Mouse (Mus musculus): ENCODE measurements around the gene Kalrn.

DNA sequence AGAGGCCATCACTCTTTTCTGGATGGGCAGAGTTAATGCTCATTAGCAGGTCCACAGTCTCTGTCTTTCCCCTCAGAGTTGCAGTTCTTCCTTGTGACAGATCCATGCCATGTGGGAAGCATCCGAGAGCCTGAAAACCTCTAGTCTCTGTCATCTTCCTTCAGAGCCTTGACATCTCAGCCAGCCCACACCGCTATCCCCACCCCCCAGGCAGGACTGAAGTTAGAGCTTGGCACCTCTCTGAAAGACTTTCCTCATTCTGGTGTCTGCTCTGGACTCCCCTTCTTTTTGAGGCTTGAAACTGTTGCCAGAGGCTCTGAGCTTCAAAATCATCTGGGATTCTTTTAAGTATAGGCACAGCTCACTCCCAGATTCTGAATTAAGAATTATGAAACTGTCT, 274.1 kb downstream of the Kalrn start:
- TF ChIP-seq GATA1 (IDR thresholded peaks at IDR 0.05; ENCODE audit: borderline replicate concordance, low read length) = no peak
- TF ChIP-seq FLI1 (IDR thresholded peaks at IDR 0.05; ENCODE audit: low read length) = no peak

Data from megakaryocyte, embryonic 14.5 days (primary cell).